In the genomic region with DNA sequence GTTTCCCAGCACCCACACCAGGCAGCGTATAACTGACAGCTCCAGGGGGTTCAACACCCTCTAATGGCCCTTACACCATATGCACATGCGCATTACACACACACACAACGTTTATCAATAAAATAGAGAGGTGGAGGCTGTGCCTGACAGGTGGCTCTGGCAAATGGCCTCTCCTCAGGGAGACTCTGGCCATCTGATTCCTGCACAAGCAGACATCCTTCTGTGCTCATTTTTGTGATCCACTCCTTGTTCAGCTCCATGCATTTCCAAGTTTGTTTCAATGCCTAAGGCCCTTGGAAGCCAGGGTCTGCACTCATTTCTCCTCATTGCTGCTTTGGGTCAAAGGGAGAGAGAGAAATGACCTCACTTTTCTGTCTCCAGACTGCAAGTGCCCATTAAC, we compare ENCODE assay signal across 31 mouse cellular contexts.
"Had no signal": no experiment of that assay in that cellular context is flagged by ENCODE, and none has a peak within 500 bp of the region (broad histone marks: within the 10 kb centered on the region; RNA-seq: fewer than 3 reads in every experiment).

No protein-coding gene starts in this region.

- H3K4me1 ChIP-seq: limb, embryonic 12.5 days; limb, embryonic 15.5 days; liver, embryonic 12.5 days; liver, embryonic 13.5 days; liver, embryonic 15.5 days; lung, embryonic 15.5 days; megakaryocyte, embryonic 14.5 days; midbrain, embryonic 13.5 days; midbrain, embryonic 15.5 days; neural tube, embryonic 12.5 days had no signal

- ATAC-seq: liver, embryonic 12.5 days; liver, postnatal 0 days; lung, postnatal 0 days; midbrain, embryonic 13.5 days; midbrain, embryonic 15.5 days; midbrain, embryonic 16.5 days had no signal

- H3K27ac ChIP-seq: limb, embryonic 12.5 days; limb, embryonic 13.5 days; limb, embryonic 15.5 days; liver, embryonic 12.5 days; liver, embryonic 13.5 days; liver, embryonic 14.5 days; liver, embryonic 15.5 days; lung, embryonic 15.5 days; macrophage; midbrain, embryonic 10.5 days; midbrain, embryonic 12.5 days; midbrain, embryonic 13.5 days; midbrain, embryonic 15.5 days; neural tube, embryonic 12.5 days had no signal

- H3K4me3 ChIP-seq: limb, embryonic 12.5 days; limb, embryonic 13.5 days; limb, embryonic 15.5 days; liver, embryonic 12.5 days; liver, embryonic 13.5 days; liver, embryonic 15.5 days; lung, embryonic 15.5 days; megakaryocyte, embryonic 14.5 days; midbrain, embryonic 10.5 days; midbrain, embryonic 12.5 days; midbrain, embryonic 13.5 days; midbrain, embryonic 15.5 days; myocyte; neural tube, embryonic 12.5 days had no signal

- H3K9ac ChIP-seq: limb, embryonic 12.5 days; limb, embryonic 13.5 days; limb, embryonic 15.5 days; liver, embryonic 12.5 days; liver, embryonic 13.5 days; liver, embryonic 14.5 days; liver, embryonic 15.5 days; liver, postnatal 0 days; lung, embryonic 14.5 days; lung, embryonic 15.5 days; midbrain, embryonic 12.5 days; midbrain, embryonic 13.5 days; midbrain, embryonic 15.5 days; neural tube, embryonic 12.5 days had no signal

- H3K9me3 ChIP-seq: limb, embryonic 12.5 days; limb, embryonic 13.5 days; limb, embryonic 15.5 days; liver, embryonic 12.5 days; liver, embryonic 13.5 days; liver, embryonic 15.5 days; lung, embryonic 15.5 days; megakaryocyte, embryonic 14.5 days; midbrain, embryonic 10.5 days; midbrain, embryonic 12.5 days; midbrain, embryonic 13.5 days; midbrain, embryonic 15.5 days; neural tube, embryonic 12.5 days had no signal

- H3K4me2 ChIP-seq: limb, embryonic 12.5 days; limb, embryonic 13.5 days; limb, embryonic 15.5 days; liver, embryonic 11.5 days; liver, embryonic 12.5 days; liver, embryonic 13.5 days; liver, embryonic 15.5 days; lung, embryonic 14.5 days; lung, embryonic 15.5 days; midbrain, embryonic 11.5 days; midbrain, embryonic 12.5 days; midbrain, embryonic 13.5 days; midbrain, embryonic 15.5 days; neural tube, embryonic 12.5 days had no signal

- H3K27me3 ChIP-seq: limb, embryonic 12.5 days; limb, embryonic 13.5 days; limb, embryonic 15.5 days; liver, embryonic 12.5 days; liver, embryonic 13.5 days; liver, embryonic 15.5 days; lung, embryonic 15.5 days; midbrain, embryonic 12.5 days; midbrain, embryonic 13.5 days; midbrain, embryonic 15.5 days; neural tube, embryonic 12.5 days had no signal

- DNase-seq: left cerebral cortex, postnatal 4 days; liver; liver, embryonic 13.5 days; liver, postnatal 0 days; lung, adult 18-20 months; lung, adult 2 months; lung, embryonic 14.5 days; lung, postnatal 10 days; lung, postnatal 14 days; lung, postnatal 36 days; lung, postnatal 4 days; midbrain, embryonic 14.5 days had no signal
